Mouse (Mus musculus): ENCODE data around the gene Ece2. TPM values are rescaled to one million over a fixed set of nuclear protein-coding genes. Genes with fewer than 3 reads are reported as not detected.

Gene Ece2
- total RNA-seq (2021) = 10 to 100 TPM; 24.7 to 28.9 TPM
- long read RNA-seq, experiment 1, transcript Ece2-201 (19 exons, 3,152 nt) = major isoform, 5 of 18 reads
- long read RNA-seq, experiment 1, partial matches to known transcripts = 1 of 18 reads
- long read RNA-seq, experiment 1, other reads (novel, unspliced or antisense) = 11 of 18 reads
- long read RNA-seq, experiment 2, partial matches to known transcripts = 3 of 13 reads
- long read RNA-seq, experiment 2, other reads (novel, unspliced or antisense) = 8 of 13 reads

DNA sequence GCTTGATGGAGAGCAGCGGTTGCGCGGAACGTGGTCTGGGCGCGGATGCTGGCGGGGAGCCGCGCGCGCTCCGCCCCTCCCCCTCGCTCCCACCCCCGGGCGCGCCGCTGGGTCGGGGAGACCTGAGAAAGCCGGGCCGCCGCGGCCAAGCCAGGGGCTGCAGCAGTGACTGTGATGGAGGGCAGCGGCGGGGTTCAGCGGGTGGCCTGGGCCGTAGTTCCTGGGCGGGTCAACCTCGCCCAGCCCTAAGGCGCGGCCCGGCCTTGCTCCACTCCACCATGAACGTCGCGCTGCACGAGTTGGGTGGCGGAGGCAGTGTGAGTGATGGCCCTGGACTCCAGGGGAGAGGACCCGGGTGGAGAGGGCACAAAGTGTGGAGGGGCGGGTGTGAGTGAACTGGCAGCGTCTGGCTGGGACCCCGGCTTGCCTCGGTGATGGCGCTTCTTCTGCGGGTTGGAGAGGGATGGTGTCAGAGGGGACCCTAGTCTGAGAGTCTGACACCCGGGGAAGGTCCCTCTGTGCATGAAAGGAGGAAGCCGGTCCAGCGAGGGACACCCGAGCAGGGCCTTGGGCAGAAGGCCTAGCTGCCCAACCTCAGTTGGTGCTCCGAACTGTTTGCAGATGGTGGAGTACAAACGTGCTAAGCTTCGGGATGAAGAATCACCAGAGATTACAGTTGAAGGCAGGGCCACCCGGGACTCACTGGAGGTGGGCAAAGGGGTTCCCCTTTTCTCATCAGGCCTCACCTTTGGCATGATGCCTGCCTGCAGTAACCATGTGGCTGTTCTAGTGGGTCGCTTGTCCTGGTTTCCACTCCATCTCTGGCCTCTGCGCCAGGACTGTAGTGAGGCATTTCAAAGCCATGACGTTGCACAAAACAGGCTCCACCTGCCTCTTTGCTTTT, at the start of gene Ece2:
Gene Ece2 (plus strand): TSS at position 98 of the 904 bp plus-strand sequence.
- Histone ChIP-seq H3K27ac (peak within 1 kb of the TSS; percentile 30; the same call in 1 of the 2 replicates), H3K4me3 (peak within 1 kb of the TSS; percentile 52)
- no peak for TF ChIP-seq CTCF (IDR thresholded peaks at IDR 0.05)
- DNase-seq (ENCODE audit: extremely low spot score in 1 of 2, low spot score in 2 of 2) = peak; percentile 33 to 41
- intact Hi-C loops (cut with DNase I) = no loop called here

DNA sequence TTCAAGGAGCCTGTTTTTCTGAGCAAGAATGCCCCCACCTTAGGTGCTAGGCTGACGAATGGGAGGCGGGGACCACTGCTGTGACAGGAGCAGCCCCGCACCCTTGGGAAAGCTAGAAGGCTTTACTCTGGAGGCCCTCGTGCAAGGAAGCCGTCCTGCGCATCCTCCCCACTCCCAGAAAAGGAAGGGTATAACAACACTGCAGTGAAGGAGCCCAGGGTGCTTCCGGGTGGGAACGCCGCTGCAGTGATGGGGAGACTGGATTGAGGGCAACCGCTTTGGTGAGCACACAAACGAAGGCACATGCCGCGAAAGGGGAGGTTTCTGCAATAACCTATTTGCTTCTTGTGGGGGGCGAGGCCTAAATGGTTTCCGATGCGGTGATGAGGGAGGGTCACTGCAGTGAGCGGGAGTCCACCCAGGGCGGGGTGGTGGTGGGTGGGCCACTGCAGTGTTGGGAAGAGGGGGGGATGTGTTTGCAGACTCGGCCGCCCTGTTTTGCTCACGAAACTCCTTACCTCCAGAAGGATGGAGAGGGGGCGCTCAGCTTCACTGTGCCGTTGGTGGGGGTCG, 40.2 kb upstream of the Ece2 start, which contains the start of gene Vwa5b2:
Gene Vwa5b2 (plus strand): TSS at position 106 of the 573 bp plus-strand sequence.
- intact Hi-C loops (cut with DNase I) = loop anchor here (10.0 kb wide), 1 partner anchor 55 kb away; no protein-coding TSS in a partner anchor
- peak in 1 of 2 experiments; percentile 49 for DNase-seq (ENCODE audit: extremely low spot score in 1 of 2, low spot score in 2 of 2)
- peak within 1 kb of the TSS; percentile 64 for H3K4me3 ChIP-seq
- no peak for TF ChIP-seq CTCF (IDR thresholded peaks at IDR 0.05)
- peak within 1 kb of the TSS; percentile 88 for H3K27ac ChIP-seq

DNA sequence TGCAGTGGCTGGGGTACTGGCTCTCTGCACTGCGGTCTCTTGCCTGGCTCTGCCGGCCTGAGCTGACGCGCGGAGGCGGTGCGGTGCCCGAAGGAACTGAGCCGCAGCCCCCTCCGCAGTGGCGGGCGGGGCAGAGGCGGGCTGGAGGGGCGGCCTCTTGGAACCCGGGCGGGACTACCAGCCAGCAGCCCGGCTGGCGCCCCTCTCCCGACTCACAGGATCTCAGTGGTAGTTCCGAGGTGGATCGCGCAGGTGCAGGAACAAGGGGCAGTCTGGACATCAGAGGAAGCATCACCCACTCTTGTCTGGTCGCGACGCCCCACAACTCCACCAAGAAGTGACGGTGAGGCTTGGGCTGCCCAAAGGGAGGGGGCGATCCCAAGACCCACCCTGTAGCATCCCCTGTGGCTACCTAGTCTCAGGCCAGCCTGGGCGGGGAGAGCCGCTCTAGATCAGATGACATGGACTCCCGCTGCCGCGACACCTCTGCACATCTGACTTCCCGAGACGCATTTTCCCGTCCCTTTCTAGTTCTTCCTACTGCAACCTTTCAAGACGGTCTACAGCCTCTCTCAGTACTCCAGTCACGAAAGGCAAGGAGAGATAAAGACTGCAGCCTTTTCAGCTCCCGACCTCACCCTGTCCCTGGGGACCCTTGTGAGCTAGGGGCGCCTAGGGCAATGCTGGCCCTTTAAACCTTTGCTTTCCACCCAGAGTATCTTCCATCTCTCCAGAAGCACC, 39.5 kb upstream of the Ece2 start:
- H3K4me3 ChIP-seq = peak overlapping the region; percentile 64
- peak overlapping the region; percentile 88 for H3K27ac ChIP-seq
- DNase-seq (ENCODE audit: extremely low spot score in 1 of 2, low spot score in 2 of 2) = peak; percentile 57 to 75
- intact Hi-C loops (cut with DNase I) = loop anchor here (10.0 kb wide), 1 partner anchor 55 kb away; no protein-coding TSS in a partner anchor
- TF ChIP-seq CTCF (IDR thresholded peaks at IDR 0.05) = no peak

DNA sequence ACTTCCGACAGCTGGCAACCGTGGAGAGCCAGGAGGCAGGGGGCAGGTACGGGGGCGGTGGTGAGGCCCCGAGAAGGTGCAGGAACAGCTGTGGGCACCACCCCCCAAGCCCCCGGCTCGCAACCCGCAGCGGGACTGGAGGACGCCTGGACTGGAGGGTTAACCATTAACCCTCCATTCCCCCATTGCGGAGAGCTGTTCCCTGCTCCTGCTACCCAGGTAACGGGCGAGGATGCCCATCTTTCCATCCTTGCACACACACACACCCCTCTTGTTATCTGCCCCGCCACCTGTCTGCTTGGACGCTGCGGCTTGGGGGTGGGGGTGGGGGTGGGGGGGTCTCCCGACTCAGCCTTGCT, 39.0 kb upstream of the Ece2 start:
- intact Hi-C loops (cut with DNase I) = no loop called here
- Histone ChIP-seq H3K27ac (peak overlapping the region; percentile 88; the same call in 1 of the 2 replicates), H3K4me3 (peak overlapping the region; percentile 64)
- TF ChIP-seq CTCF (IDR thresholded peaks at IDR 0.05) = no peak
- no peak for DNase-seq (ENCODE audit: extremely low spot score in 1 of 2, low spot score in 2 of 2)

DNA sequence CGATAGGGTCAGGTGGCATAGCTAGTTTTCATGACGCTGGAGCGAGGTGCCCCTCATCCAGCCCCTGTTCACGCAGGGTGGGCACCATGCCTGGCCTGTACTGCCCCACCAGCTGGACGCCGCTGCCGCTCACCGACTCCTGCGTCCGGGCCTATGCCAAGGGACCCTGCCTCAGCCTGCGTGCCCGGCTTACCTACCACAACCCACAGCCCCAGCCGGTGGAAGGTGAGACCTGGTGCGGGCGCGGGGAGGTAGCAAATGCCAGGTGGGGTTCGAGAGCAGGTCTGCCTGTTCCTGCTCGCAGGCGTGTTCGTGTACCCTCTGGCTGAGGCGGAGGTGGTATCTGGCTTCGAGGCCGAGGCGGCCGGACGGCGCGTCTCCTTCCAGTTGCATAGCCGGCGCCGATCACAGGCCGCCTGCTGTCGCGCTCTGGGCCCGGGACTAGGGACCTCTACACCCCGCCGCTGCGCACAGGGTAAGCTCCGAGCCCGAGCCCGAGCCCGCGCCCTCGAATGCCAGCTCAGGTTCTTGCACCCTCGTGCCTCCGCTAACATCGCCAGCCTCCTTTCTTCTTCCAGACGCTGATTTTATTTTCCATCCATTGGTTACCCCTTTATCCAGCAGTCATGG, 38.4 kb upstream of the Ece2 start:
- Histone ChIP-seq H3K4me3 (peak overlapping the region; percentile 64), H3K27ac (no peak overlapping the region)
- no peak for TF ChIP-seq CTCF (IDR thresholded peaks at IDR 0.05)
- intact Hi-C loops (cut with DNase I) = no loop called here
- DNase-seq (ENCODE audit: extremely low spot score in 1 of 2, low spot score in 2 of 2) = no peak

DNA sequence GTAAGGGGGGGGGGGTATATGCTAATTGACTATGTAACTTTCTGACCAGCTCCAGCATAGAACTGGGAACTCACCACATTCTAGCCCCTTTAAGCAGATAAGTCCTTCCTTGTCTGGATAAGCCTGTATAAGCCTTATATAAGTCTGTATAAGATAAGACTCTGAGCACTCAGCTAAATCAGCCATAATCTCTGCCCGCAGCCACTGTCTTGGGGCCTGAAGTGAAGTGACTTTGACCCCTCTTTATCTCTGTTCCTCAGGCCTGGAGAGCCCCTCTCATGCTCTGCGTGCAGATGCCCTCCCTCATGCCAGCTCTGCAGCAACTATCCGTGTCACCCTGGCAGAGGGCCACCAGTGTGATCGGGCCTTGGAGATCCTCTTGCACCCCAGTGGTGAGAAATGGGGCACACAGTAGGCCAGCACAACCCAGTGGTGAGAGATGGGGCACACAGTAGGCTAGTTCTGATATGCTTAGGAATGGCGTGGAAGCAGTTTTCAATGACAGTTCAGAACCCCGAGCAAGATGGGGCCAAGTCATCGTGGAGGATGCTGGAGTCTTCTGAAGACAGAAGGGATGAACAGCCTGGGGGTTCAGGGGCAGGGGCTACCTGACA, 34.5 kb upstream of the Ece2 start:
- intact Hi-C loops (cut with DNase I) = no loop called here
- no peak overlapping the region for H3K4me3 ChIP-seq
- DNase-seq (ENCODE audit: extremely low spot score in 1 of 2, low spot score in 2 of 2) = no peak
- H3K27ac ChIP-seq = no peak overlapping the region
- TF ChIP-seq CTCF (IDR thresholded peaks at IDR 0.05) = no peak

DNA sequence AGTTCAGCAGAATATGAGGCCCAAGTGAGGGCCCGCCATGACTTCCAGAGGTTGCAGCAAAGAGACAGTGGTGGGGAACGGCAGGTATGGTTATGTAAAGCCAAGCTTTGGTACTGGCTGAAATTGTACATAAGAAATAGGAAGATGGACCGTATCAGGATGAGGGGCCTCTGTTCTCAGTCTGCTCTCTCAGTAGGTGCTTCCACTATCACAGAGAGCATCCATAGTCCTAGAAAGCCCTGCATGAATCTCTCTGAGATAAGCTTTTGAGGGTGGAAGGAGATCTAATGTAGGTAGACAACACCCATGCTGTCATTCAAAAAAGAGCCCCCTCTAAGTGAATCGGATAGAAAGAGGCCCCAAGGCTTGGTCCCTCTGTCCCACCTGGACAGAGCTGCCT, 33.9 kb upstream of the Ece2 start:
- no peak for DNase-seq (ENCODE audit: extremely low spot score in 1 of 2, low spot score in 2 of 2)
- Histone ChIP-seq H3K4me3 (no peak overlapping the region), H3K27ac (no peak overlapping the region)
- no peak for TF ChIP-seq CTCF (IDR thresholded peaks at IDR 0.05)
- intact Hi-C loops (cut with DNase I) = no loop called here

DNA sequence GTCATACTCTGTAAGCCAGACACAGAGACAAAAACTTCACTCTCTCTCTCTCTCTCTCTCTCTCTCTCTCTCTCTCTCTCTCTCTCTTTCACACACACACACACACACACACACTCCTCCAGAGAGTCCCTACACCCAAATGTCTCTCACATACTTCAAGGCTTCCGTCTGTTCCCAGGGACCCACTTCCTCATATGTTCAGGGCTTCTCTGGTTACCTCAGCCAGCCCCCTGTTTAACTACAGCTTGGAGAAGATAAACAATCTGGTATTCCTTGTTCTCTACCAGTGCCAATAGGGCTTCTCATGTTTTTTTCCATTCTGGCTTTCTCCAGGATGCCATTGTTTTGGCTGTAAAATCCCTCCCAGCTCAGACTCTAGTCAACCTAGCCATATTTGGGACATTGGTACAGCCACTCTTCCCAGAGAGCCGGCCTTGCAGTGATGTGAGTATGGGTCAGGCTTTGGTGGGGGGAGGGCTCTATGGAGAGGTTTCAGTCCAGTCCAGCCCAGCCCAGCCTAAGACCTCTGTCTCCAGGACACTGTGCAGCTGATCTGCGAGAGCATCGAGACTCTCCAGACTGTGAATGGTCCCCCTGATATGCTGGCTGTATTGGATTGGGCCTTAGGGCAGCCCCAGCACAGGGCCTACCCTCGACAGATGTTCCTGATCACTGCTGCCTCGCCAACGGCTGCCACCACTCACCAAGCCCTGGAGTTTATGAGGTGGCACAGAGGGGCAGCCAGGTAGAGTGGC, 32.8 kb upstream of the Ece2 start:
- no peak for TF ChIP-seq CTCF (IDR thresholded peaks at IDR 0.05)
- DNase-seq (ENCODE audit: extremely low spot score in 1 of 2, low spot score in 2 of 2) = no peak
- H3K27ac ChIP-seq = no peak overlapping the region
- no peak overlapping the region for H3K4me3 ChIP-seq
- intact Hi-C loops (cut with DNase I) = no loop called here

DNA sequence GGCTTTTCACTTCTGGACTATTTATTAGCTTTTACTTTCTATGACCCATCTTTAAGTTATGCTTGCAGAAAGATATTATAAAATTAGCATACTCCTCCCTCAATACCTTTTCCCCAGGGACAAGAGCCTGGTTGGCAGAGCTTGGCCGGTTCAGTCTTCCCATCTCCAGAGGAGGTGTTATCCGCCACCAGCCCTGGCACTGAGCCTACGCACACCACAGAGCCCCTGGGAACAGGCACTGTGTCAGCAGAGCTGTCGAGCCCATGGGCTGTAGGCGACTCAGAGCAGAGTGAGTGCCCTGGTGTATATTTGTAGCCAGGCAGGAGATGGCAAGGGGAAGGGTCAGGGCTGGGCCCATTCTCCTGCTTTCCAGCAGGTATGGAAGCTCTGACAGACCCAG, 29.1 kb upstream of the Ece2 start:
- intact Hi-C loops (cut with DNase I) = no loop called here
- peak in 1 of 2 experiments; percentile 18 for DNase-seq (ENCODE audit: extremely low spot score in 1 of 2, low spot score in 2 of 2)
- H3K4me3 ChIP-seq = no peak overlapping the region
- H3K27ac ChIP-seq = no peak overlapping the region
- no peak for TF ChIP-seq CTCF (IDR thresholded peaks at IDR 0.05)

DNA sequence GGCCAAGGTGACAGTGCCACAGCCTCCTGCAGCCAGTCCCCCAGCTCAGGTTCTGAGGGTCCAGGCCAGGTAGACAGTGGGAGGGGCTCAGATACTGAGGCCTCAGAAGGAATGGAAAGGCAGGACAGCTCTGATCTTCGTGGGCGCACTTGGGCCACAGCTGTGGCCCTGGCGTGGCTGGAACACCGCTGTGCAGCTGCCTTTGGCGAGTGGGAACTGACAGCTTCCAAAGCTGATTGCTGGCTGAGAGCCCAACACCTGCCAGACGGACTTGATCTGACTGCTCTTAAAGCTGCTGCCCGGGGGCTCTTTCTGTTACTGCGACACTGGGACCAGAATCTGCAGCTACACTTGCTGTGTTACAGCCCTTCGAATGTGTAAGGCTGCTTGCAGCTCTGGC, 24.9 kb upstream of the Ece2 start:
- Histone ChIP-seq H3K27ac (no peak overlapping the region), H3K4me3 (no peak overlapping the region)
- intact Hi-C loops (cut with DNase I) = no loop called here
- TF ChIP-seq CTCF (IDR thresholded peaks at IDR 0.05) = no peak
- no peak for DNase-seq (ENCODE audit: extremely low spot score in 1 of 2, low spot score in 2 of 2)

All from left cerebral cortex, adult 2 months (tissue).